Comparison of ENCODE assay signal across 8 mouse cellular contexts in the genomic region with DNA sequence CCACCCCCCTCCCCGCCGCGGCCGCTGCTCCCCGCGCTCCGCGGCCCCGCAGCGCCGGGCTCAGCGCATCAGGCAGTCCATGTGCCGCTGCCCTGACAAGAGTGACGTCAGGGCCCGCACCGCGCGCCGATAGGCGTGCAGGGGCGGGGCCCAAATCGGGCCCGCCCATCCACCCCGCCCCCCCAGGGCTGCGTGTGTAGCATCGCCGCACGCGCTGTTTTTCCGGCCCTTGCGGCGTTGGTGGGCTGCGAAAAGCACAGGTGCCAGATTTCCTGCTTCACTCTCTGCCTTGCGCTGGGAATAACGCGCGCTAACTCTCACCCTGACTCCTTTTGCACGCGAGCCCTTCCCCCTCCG. TPM values are rescaled to one million over a fixed set of nuclear protein-coding genes. Genes with fewer than 3 reads are reported as not detected.
A peak's percentile ranks its signal among the peaks of the same experiment; 100 is the strongest.
DNase-seq lines count a peak whose midpoint lies in the region; ATAC-seq and TF ChIP-seq lines count a peak whose summit lies in the region.

A gene (minus strand): TSS at position 79 of the 357 bp plus-strand sequence.

- no peak for TF ChIP-seq CTCF in CH12.LX (conservative IDR thresholded peaks at IDR 0.05 in 1 of 2, IDR thresholded peaks at IDR 0.05 in 1 of 2; ENCODE audit: low read depth in 2 of 2, low read length in 2 of 2)

- peak; percentile 96 for ATAC-seq in forebrain, embryonic 12.5 days (ENCODE audit: low FRiP score)
- peak; percentile 93 for ATAC-seq in heart, embryonic 16.5 days (replicated peaks; ENCODE audit: extremely low read depth, insufficient read depth, low FRiP score)
- ATAC-seq in liver, embryonic 13.5 days (ENCODE audit: low read depth): peak; percentile 90
- peak; percentile 97 for ATAC-seq in stomach, embryonic 14.5 days (ENCODE audit: insufficient number of reproducible peaks, insufficient read depth, low FRiP score, low read depth)

- H3K9me3 ChIP-seq in CH12.LX (replicated peaks; ENCODE audit: low read length): no peaks in the 10 kb centered on the region
- no peaks in the 10 kb centered on the region for H3K9me3 ChIP-seq in forebrain, embryonic 12.5 days
- H3K9me3 ChIP-seq in heart, embryonic 16.5 days (replicated peaks; ENCODE audit: control insufficient read depth, low read length): no peaks in the 10 kb centered on the region
- H3K9me3 ChIP-seq in liver, embryonic 13.5 days (replicated peaks): no peaks in the 10 kb centered on the region
- H3K9me3 ChIP-seq in stomach, embryonic 14.5 days (ENCODE audit: control insufficient read depth, low read depth, low read length): no peaks in the 10 kb centered on the region

- in situ Hi-C loops in CH12.LX (cut with MboI; ENCODE audit: low pct_ligation_motif_present, low pct_unique_long_range_greater_than_20kb, low sequenced_read_pairs): no loop called here

- TF ChIP-seq POLR2A in CH12.LX (IDR thresholded peaks at IDR 0.05; ENCODE audit: low read depth, low read length): no peak

- DNase-seq in CH12.LX (ENCODE audit: extremely low read depth): peak; percentile 43
- DNase-seq in c-Kit-positive CD71-positive TER-119-negative erythroid progenitor cells, embryonic 14.5 days (ENCODE audit: low read depth): peak; percentile 72
- peak; percentile 91 to 95 for DNase-seq in kidney, postnatal 25 days
- peak; percentile 63 for DNase-seq in liver, embryonic 13.5 days
- DNase-seq in natural killer cell, adult 2 months (ENCODE audit: low spot score in 2 of 2): peak; percentile 70 to 73

- peak within 1 kb of the TSS in 1 of 3 experiments; percentile 11 for H3K4me3 ChIP-seq in CH12.LX (replicated peaks in 1 of 3; ENCODE audit: low read depth in 2 of 3, low read length in 2 of 3, poor library complexity in 1 of 3)
- H3K4me3 ChIP-seq in forebrain, embryonic 12.5 days (replicated peaks): peak within 1 kb of the TSS; percentile 49
- peak within 1 kb of the TSS; percentile 67 for H3K4me3 ChIP-seq in heart, embryonic 16.5 days (ENCODE audit: low read length)
- H3K4me3 ChIP-seq in liver, embryonic 13.5 days (replicated peaks): peak within 1 kb of the TSS; percentile 56
- peak within 1 kb of the TSS; percentile 44 for H3K4me3 ChIP-seq in stomach, embryonic 14.5 days (ENCODE audit: low read depth, low read length)

- H3K27me3 ChIP-seq in CH12.LX (replicated peaks): no peaks in the 10 kb centered on the region
- H3K27me3 ChIP-seq in forebrain, embryonic 12.5 days: peaks cover 78% of the 10 kb centered on the region
- peaks cover 3% of the 10 kb centered on the region; the same call in 1 of the 2 replicates for H3K27me3 ChIP-seq in heart, embryonic 16.5 days (ENCODE audit: control insufficient read depth, insufficient read depth, low read length)
- H3K27me3 ChIP-seq in liver, embryonic 13.5 days: peaks cover 59% of the 10 kb centered on the region
- H3K27me3 ChIP-seq in stomach, embryonic 14.5 days (ENCODE audit: control insufficient read depth, insufficient read depth, low read length): peaks cover 6% of the 10 kb centered on the region

- H3K9ac ChIP-seq in CH12.LX (ENCODE audit: insufficient read depth, low read depth): no peak within 1 kb of the TSS
- peak within 1 kb of the TSS; percentile 53 for H3K9ac ChIP-seq in forebrain, embryonic 12.5 days
- H3K9ac ChIP-seq in heart, embryonic 16.5 days (ENCODE audit: low read length): peak within 1 kb of the TSS; percentile 76
- H3K9ac ChIP-seq in liver, embryonic 13.5 days: peak within 1 kb of the TSS; percentile 59
- no peak within 1 kb of the TSS; the same call in 1 of the 2 replicates for H3K9ac ChIP-seq in stomach, embryonic 14.5 days (replicated peaks; ENCODE audit: low read depth, low read length)

- H3K79me2 ChIP-seq in CH12.LX (replicated peaks; ENCODE audit: control insufficient read depth, extremely low read depth, insufficient read depth, poor library complexity, severe bottlenecking): no peaks in the 10 kb centered on the region

- dilution Hi-C loops in CH12.LX (cut with MboI; ENCODE audit: extremely low pct_ligation_motif_present, extremely low pct_unique_long_range_greater_than_20kb, low sequenced_read_pairs): no loop called here

- TF ChIP-seq EP300 in CH12.LX (IDR thresholded peaks at IDR 0.05; ENCODE audit: low read length): no peak

- H3K36me3 ChIP-seq in CH12.LX (replicated peaks in 1 of 2; ENCODE audit: control insufficient read depth in 1 of 2, insufficient read depth in 1 of 2, low read length in 1 of 2): no peaks in the 10 kb centered on the region
- H3K36me3 ChIP-seq in forebrain, embryonic 12.5 days (replicated peaks): no peaks in the 10 kb centered on the region
- peaks cover 3% of the 10 kb centered on the region; the same call in 1 of the 2 replicates for H3K36me3 ChIP-seq in heart, embryonic 16.5 days (ENCODE audit: control insufficient read depth, insufficient read depth)
- H3K36me3 ChIP-seq in liver, embryonic 13.5 days: no peaks in the 10 kb centered on the region
- no peaks in the 10 kb centered on the region for H3K36me3 ChIP-seq in stomach, embryonic 14.5 days (ENCODE audit: control insufficient read depth, insufficient read depth, low read length)

- no peak within 1 kb of the TSS for H3K27ac ChIP-seq in CH12.LX (ENCODE audit: insufficient read depth, low read depth)
- 0 out of 2 replicates have a peak within 1 kb of the TSS, but pooled peaks have one; percentile 8 for H3K27ac ChIP-seq in forebrain, embryonic 12.5 days
- no peak within 1 kb of the TSS for H3K27ac ChIP-seq in heart, embryonic 16.5 days (ENCODE audit: low read length)
- no peak within 1 kb of the TSS for H3K27ac ChIP-seq in liver, embryonic 13.5 days
- no peak within 1 kb of the TSS for H3K27ac ChIP-seq in stomach, embryonic 14.5 days (ENCODE audit: low read length)

- no peak for TF ChIP-seq RAD21 in CH12.LX (IDR thresholded peaks at IDR 0.05; ENCODE audit: low read depth, low read length)

- H3K4me2 ChIP-seq in CH12.LX (ENCODE audit: insufficient read depth, low read depth, poor library complexity, severe bottlenecking): peak within 1 kb of the TSS; percentile 85
- peak within 1 kb of the TSS; percentile 96 for H3K4me2 ChIP-seq in forebrain, embryonic 12.5 days
- peak within 1 kb of the TSS; percentile 96 for H3K4me2 ChIP-seq in heart, embryonic 16.5 days (ENCODE audit: low read depth, low read length)
- peak within 1 kb of the TSS; percentile 74 for H3K4me2 ChIP-seq in liver, embryonic 13.5 days
- H3K4me2 ChIP-seq in stomach, embryonic 14.5 days (replicated peaks; ENCODE audit: low read depth, low read length): peak within 1 kb of the TSS; percentile 90

- WGBS in forebrain, embryonic 12.5 days: under 1% methylated on average over 40 of the region's 40 CpGs
- under 1% methylated on average over 40 of the region's 40 CpGs for WGBS in heart, embryonic 16.5 days
- WGBS in liver, embryonic 13.5 days (ENCODE audit: insufficient replicate concordance): under 1% methylated on average over 40 of the region's 40 CpGs
- WGBS in stomach, embryonic 14.5 days: under 1% methylated on average over 40 of the region's 40 CpGs

- no peaks in the 10 kb centered on the region for H3K4me1 ChIP-seq in CH12.LX (ENCODE audit: control insufficient read depth in 1 of 2, insufficient read depth in 2 of 2)
- H3K4me1 ChIP-seq in forebrain, embryonic 12.5 days: peaks cover 27% of the 10 kb centered on the region
- peaks cover 7% of the 10 kb centered on the region for H3K4me1 ChIP-seq in heart, embryonic 16.5 days (ENCODE audit: control insufficient read depth, insufficient read depth, low read length)
- H3K4me1 ChIP-seq in liver, embryonic 13.5 days (replicated peaks): peaks cover 26% of the 10 kb centered on the region
- H3K4me1 ChIP-seq in stomach, embryonic 14.5 days (ENCODE audit: control insufficient read depth, insufficient read depth, low read length): 0 out of 2 replicates have a peak, but pooled peaks cover 6% of the 10 kb centered on the region

TF ChIP-seq in CH12.LX, 34 proteins besides CTCF, POLR2A, EP300 and RAD21:
- TF ChIP-seq TCF12 (IDR thresholded peaks at IDR 0.05; ENCODE audit: low read depth, low read length) (no peak), MAX (IDR thresholded peaks at IDR 0.05; ENCODE audit: low read length) (peak; percentile 36; the same call in 1 of the 2 replicates), BHLHE40 (IDR thresholded peaks at IDR 0.05; ENCODE audit: low read depth, low read length) (peak; percentile 76), CHD2 (IDR thresholded peaks at IDR 0.05; ENCODE audit: low read length) (peak; percentile 65)
TF ChIP-seq in CH12.LX: peak in this region for 3.

RNA-seq across cellular contexts. Expression of the gene that starts here (rescaled TPM):
- total RNA-seq in CH12.LX (2012; rRNA removed) (0.04 TPM in 1 of 2 replicates, not detected in the other), CH12.LX (2014; rRNA removed) (0.05 and 0.08 TPM in 2 replicates)
- 0.22 and 0.36 TPM in 2 replicates for polyA plus RNA-seq in CH12.LX (2012; ENCODE audit: insufficient read length, low read depth)
- polyA plus RNA-seq in forebrain, embryonic 12.5 days (2016; fragmentation: Nextera tagmentation; extraction: Ambion mirVana): 2.2 and 3.3 TPM in 2 replicates
- 5.3 and 5.7 TPM in 2 replicates for polyA plus RNA-seq in heart, embryonic 16.5 days (2015; fragmentation: Nextera tagmentation; extraction: Ambion mirVana)
- polyA plus RNA-seq in liver, embryonic 13.5 days (2015; fragmentation: Nextera tagmentation; extraction: Ambion mirVana): 3.6 and 5.3 TPM in 2 replicates
- polyA plus RNA-seq in stomach, embryonic 14.5 days (2014; fragmentation: Nextera tagmentation; extraction: Ambion mirVana): 1.2 and 1.7 TPM in 2 replicates

Comparison
In these comparisons a context has a peak if more than half of its experiments do, and no peak if none do; other contexts are left out.
1. Peak in DNase-seq and H3K4me2 ChIP-seq in CH12.LX; RNA of the gene not detected or under 1 TPM.
2. DNase-seq: peak in every context shown above with its lines; median percentile 93 in kidney, postnatal 25 days; 72 in c-Kit-positive CD71-positive TER-119-negative erythroid progenitor cells, embryonic 14.5 days; 72 in natural killer cell, adult 2 months; 63 in liver, embryonic 13.5 days; 43 in CH12.LX.
3. H3K9ac ChIP-seq: peak in forebrain, embryonic 12.5 days (single experiment), heart, embryonic 16.5 days (single experiment) and liver, embryonic 13.5 days (single experiment); none in CH12.LX (single experiment) and stomach, embryonic 14.5 days (single experiment).
4. Peak in every context shown above with its lines, with median percentiles within 50 percentile points of each other: H3K4me2 ChIP-seq and ATAC-seq.